Mouse (Mus musculus) embryo, embryonic 11.5 days (tissue): ENCODE data around the gene Pus7.
"Not testable (repeated sequence)": the region's sequence is repeated elsewhere in the genome, so short reads cannot be mapped to it uniquely, and the experiment has no call there.

Experiments
- DNase-seq: peaks from one replicate; pipeline ENCODE4 v3.0.0-alpha.2; 2012; ENCODE audit warnings: low read depth, low spot score

Pus7 gene

GRCm38 (mm10) chr5:23755591-23755990, 27.9 kb downstream of the Pus7 start:
- no peak for DNase-seq

- no peak for DNase-seq
Measured at GRCm38 (mm10) chr5:23749882-23750281, 33.6 kb downstream of the Pus7 start.

GRCm38 (mm10) chr5:23743261-23743660, 40.2 kb downstream of the Pus7 start:
- no peak for DNase-seq

- DNase-seq = no peak
Measured at GRCm38 (mm10) chr5:23737111-23737510, 46.4 kb downstream of the Pus7 start.

GRCm38 (mm10) chr5:23736366-23736765, 47.1 kb downstream of the Pus7 start:
- DNase-seq = no peak

- no peak for DNase-seq
Measured at GRCm38 (mm10) chr5:23721956-23722355, 61.6 kb downstream of the Pus7 start.

GRCm38 (mm10) chr5:23718881-23719328, 64.6 kb downstream of the Pus7 start:
- no peak for DNase-seq

- no peak for DNase-seq
Measured at GRCm38 (mm10) chr5:23718182-23718534, 65.4 kb downstream of the Pus7 start.

- DNase-seq = no peak
Measured at GRCm38 (mm10) chr5:23717469-23718181, 65.9 kb downstream of the Pus7 start.

- DNase-seq = no peak
Measured at GRCm38 (mm10) chr5:23713401-23714335, 69.8 kb downstream of the Pus7 start.

- DNase-seq = peak; percentile 46
Measured at GRCm38 (mm10) chr5:23712130-23713001, 71.1 kb downstream of the Pus7 start.

- DNase-seq = not testable (repeated sequence)
Measured at GRCm38 (mm10) chr5:23711671-23712129, 71.8 kb downstream of the Pus7 start.

GRCm38 (mm10) chr5:23711244-23711643, 72.3 kb downstream of the Pus7 start:
- no peak for DNase-seq

- DNase-seq = no peak
Measured at GRCm38 (mm10) chr5:23709661-23710060, 73.8 kb downstream of the Pus7 start.

- DNase-seq = not testable (repeated sequence)
Measured at GRCm38 (mm10) chr5:23706601-23707597, 76.6 kb downstream of the Pus7 start.

- no peak for DNase-seq
Measured at GRCm38 (mm10) chr5:23697457-23697856, 86.1 kb downstream of the Pus7 start.
